Mouse (Mus musculus): Measurements from ENCODE around the gene Cacna1c.
A peak's percentile ranks its signal among the peaks of the same experiment; 100 is the strongest.
"Not testable (repeated sequence)": the region's sequence is repeated elsewhere in the genome, so short reads cannot be mapped to it uniquely, and the experiment has no call there.

Gene Cacna1c

GRCm38 (mm10) chr6:119213375-119213774 lies 17.2 kb upstream of the Cacna1c start:
- DNase-seq (ENCODE audit: low spot score in 2 of 2): no peak

GRCm38 (mm10) chr6:119206006-119206405 lies 9.8 kb upstream of the Cacna1c start:
- DNase-seq (ENCODE audit: low spot score in 2 of 2): not testable (repeated sequence)

GRCm38 (mm10) chr6:119204915-119205314 lies 8.7 kb upstream of the Cacna1c start:
- DNase-seq (ENCODE audit: low spot score in 2 of 2): no peak

GRCm38 (mm10) chr6:119204286-119204685 lies 8.1 kb upstream of the Cacna1c start:
- DNase-seq (ENCODE audit: low spot score in 2 of 2): no peak

GRCm38 (mm10) chr6:119201575-119201974 lies 5.4 kb upstream of the Cacna1c start:
- DNase-seq (ENCODE audit: low spot score in 2 of 2): no peak

GRCm38 (mm10) chr6:119200362-119200761 lies 4.1 kb upstream of the Cacna1c start:
- DNase-seq (ENCODE audit: low spot score in 2 of 2): no peak

GRCm38 (mm10) chr6:119199274-119199879 lies 3.2 kb upstream of the Cacna1c start:
- DNase-seq (ENCODE audit: low spot score in 2 of 2): no peak

- no peak for DNase-seq (ENCODE audit: low spot score in 2 of 2)
Observed at GRCm38 (mm10) chr6:119198534-119199273, 2.5 kb upstream of the Cacna1c start.

- no peak for DNase-seq (ENCODE audit: low spot score in 2 of 2)
Observed at GRCm38 (mm10) chr6:119194601-119195000, 1.6 kb downstream of the Cacna1c start.

- DNase-seq (ENCODE audit: low spot score in 2 of 2): no peak
Observed at GRCm38 (mm10) chr6:119194161-119194560, 2.1 kb downstream of the Cacna1c start.

GRCm38 (mm10) chr6:119193571-119194154 lies 2.6 kb downstream of the Cacna1c start:
- DNase-seq (ENCODE audit: low spot score in 2 of 2): no peak

GRCm38 (mm10) chr6:119191478-119191877 lies 4.7 kb downstream of the Cacna1c start:
- no peak for DNase-seq (ENCODE audit: low spot score in 2 of 2)

- DNase-seq (ENCODE audit: low spot score in 2 of 2): no peak
Observed at GRCm38 (mm10) chr6:119187631-119188030, 8.6 kb downstream of the Cacna1c start.

- no peak for DNase-seq (ENCODE audit: low spot score in 2 of 2)
Observed at GRCm38 (mm10) chr6:119186658-119187057, 9.6 kb downstream of the Cacna1c start.

- DNase-seq (ENCODE audit: low spot score in 2 of 2): no peak
Observed at GRCm38 (mm10) chr6:119183781-119184180, 12.4 kb downstream of the Cacna1c start.

GRCm38 (mm10) chr6:119182211-119182610 lies 14.0 kb downstream of the Cacna1c start:
- no peak for DNase-seq (ENCODE audit: low spot score in 2 of 2)

GRCm38 (mm10) chr6:119180188-119180587 lies 16.0 kb downstream of the Cacna1c start:
- no peak for DNase-seq (ENCODE audit: low spot score in 2 of 2)

GRCm38 (mm10) chr6:119177101-119177500 lies 19.1 kb downstream of the Cacna1c start:
- DNase-seq (ENCODE audit: low spot score in 2 of 2): no peak

GRCm38 (mm10) chr6:119176103-119176502 lies 20.1 kb downstream of the Cacna1c start:
- DNase-seq (ENCODE audit: low spot score in 2 of 2): no peak

- DNase-seq (ENCODE audit: low spot score in 2 of 2): peak; percentile 74 to 79
Observed at GRCm38 (mm10) chr6:119175078-119175853, 21.0 kb downstream of the Cacna1c start, which contains the start of gene Dcp1b. Gene Dcp1b (plus strand): TSS chr6:119175253.

- no peak for DNase-seq (ENCODE audit: low spot score in 2 of 2)
Observed at GRCm38 (mm10) chr6:119174307-119175074, 21.7 kb downstream of the Cacna1c start.
